Mouse (Mus musculus): Measurements from ENCODE around the gene Aqp12. TPM values are rescaled to one million over a fixed set of nuclear protein-coding genes. Genes with fewer than 3 reads are reported as not detected.

Aqp12 gene
- polyA plus RNA-seq, 1 experiment from 2014 or later = not detected

GRCm38 (mm10) chr1:93009196-93009595 lies 3.1 kb downstream of the Aqp12 start:
- H3K4me3 ChIP-seq (ENCODE audit: low read depth, low read length) = no peak overlapping the region
- no peak for ATAC-seq (replicated peaks; ENCODE audit: low FRiP score)
- no peak for DNase-seq (ENCODE audit: low spot score)
- no peak overlapping the region for H3K4me2 ChIP-seq (ENCODE audit: low read depth, low read length, severe bottlenecking)
- WGBS = 78% methylated on average over 4 of the region's 4 CpGs
- no peaks in the 10 kb centered on the region for H3K27me3 ChIP-seq (ENCODE audit: control insufficient read depth, insufficient read depth, low read length)
- no peak overlapping the region for H3K27ac ChIP-seq (ENCODE audit: low read depth, low read length)
- no peak overlapping the region for H3K9ac ChIP-seq (ENCODE audit: low read length)
- no peaks in the 10 kb centered on the region for H3K4me1 ChIP-seq (replicated peaks; ENCODE audit: control insufficient read depth, insufficient read depth, low read length)
- no peaks in the 10 kb centered on the region for H3K9me3 ChIP-seq (ENCODE audit: control insufficient read depth, low read length)
- no peaks in the 10 kb centered on the region for H3K36me3 ChIP-seq (ENCODE audit: control insufficient read depth, insufficient read depth, low read length)

GRCm38 (mm10) chr1:93010731-93011130 lies 4.6 kb downstream of the Aqp12 start:
- Histone ChIP-seq H3K36me3 (ENCODE audit: control insufficient read depth, insufficient read depth, low read length) (no peaks in the 10 kb centered on the region), H3K4me3 (ENCODE audit: low read depth, low read length) (no peak overlapping the region), H3K4me2 (ENCODE audit: low read depth, low read length, severe bottlenecking) (no peak overlapping the region), H3K9ac (ENCODE audit: low read length) (no peak overlapping the region), H3K9me3 (ENCODE audit: control insufficient read depth, low read length) (no peaks in the 10 kb centered on the region), H3K4me1 (replicated peaks; ENCODE audit: control insufficient read depth, insufficient read depth, low read length) (no peaks in the 10 kb centered on the region), H3K27me3 (ENCODE audit: control insufficient read depth, insufficient read depth, low read length) (no peaks in the 10 kb centered on the region), H3K27ac (ENCODE audit: low read depth, low read length) (no peak overlapping the region)
- 42% methylated on average over 3 of the region's 3 CpGs for WGBS
- DNase-seq (ENCODE audit: low spot score) (peak; percentile 65), ATAC-seq (replicated peaks; ENCODE audit: low FRiP score) (0 out of 2 replicates have a peak, but pooled peaks have one; percentile 28)

GRCm38 (mm10) chr1:93012103-93012585 lies 6.0 kb downstream of the Aqp12 start:
- no peaks in the 10 kb centered on the region for H3K9me3 ChIP-seq (ENCODE audit: control insufficient read depth, low read length)
- no peaks in the 10 kb centered on the region for H3K27me3 ChIP-seq (ENCODE audit: control insufficient read depth, insufficient read depth, low read length)
- H3K36me3 ChIP-seq (ENCODE audit: control insufficient read depth, insufficient read depth, low read length) = no peaks in the 10 kb centered on the region
- ATAC-seq (replicated peaks; ENCODE audit: low FRiP score) (no peak), DNase-seq (ENCODE audit: low spot score) (no peak)
- H3K27ac ChIP-seq (ENCODE audit: low read depth, low read length) = no peak overlapping the region
- no peak overlapping the region for H3K9ac ChIP-seq (ENCODE audit: low read length)
- WGBS = 80% methylated on average over 7 of the region's 7 CpGs
- no peaks in the 10 kb centered on the region for H3K4me1 ChIP-seq (replicated peaks; ENCODE audit: control insufficient read depth, insufficient read depth, low read length)
- H3K4me2 ChIP-seq (ENCODE audit: low read depth, low read length, severe bottlenecking) = no peak overlapping the region
- H3K4me3 ChIP-seq (ENCODE audit: low read depth, low read length) = no peak overlapping the region

- no peak overlapping the region for H3K27ac ChIP-seq (ENCODE audit: low read depth, low read length)
- H3K9me3 ChIP-seq (ENCODE audit: control insufficient read depth, low read length) = no peaks in the 10 kb centered on the region
- no peak for ATAC-seq (replicated peaks; ENCODE audit: low FRiP score)
- no peak overlapping the region for H3K4me2 ChIP-seq (ENCODE audit: low read depth, low read length, severe bottlenecking)
- H3K27me3 ChIP-seq (ENCODE audit: control insufficient read depth, insufficient read depth, low read length) = no peaks in the 10 kb centered on the region
- no peak overlapping the region for H3K4me3 ChIP-seq (ENCODE audit: low read depth, low read length)
- no peak overlapping the region for H3K9ac ChIP-seq (ENCODE audit: low read length)
- DNase-seq (ENCODE audit: low spot score) = no peak
- no peaks in the 10 kb centered on the region; the same call in 1 of the 2 replicates for H3K36me3 ChIP-seq (ENCODE audit: control insufficient read depth, insufficient read depth, low read length)
- WGBS = 89% methylated on average over 4 of the region's 4 CpGs
- H3K4me1 ChIP-seq (replicated peaks; ENCODE audit: control insufficient read depth, insufficient read depth, low read length) = no peaks in the 10 kb centered on the region
Measured at GRCm38 (mm10) chr1:93013367-93013766, 7.2 kb downstream of the Aqp12 start.

- ATAC-seq (replicated peaks; ENCODE audit: low FRiP score) (peak; percentile 58), DNase-seq (ENCODE audit: low spot score) (peak; percentile 86)
- Histone ChIP-seq H3K27ac (ENCODE audit: low read depth, low read length) (no peak overlapping the region), H3K4me2 (ENCODE audit: low read depth, low read length, severe bottlenecking) (no peak overlapping the region), H3K9me3 (ENCODE audit: control insufficient read depth, low read length) (no peaks in the 10 kb centered on the region), H3K4me3 (ENCODE audit: low read depth, low read length) (no peak overlapping the region), H3K27me3 (ENCODE audit: control insufficient read depth, insufficient read depth, low read length) (no peaks in the 10 kb centered on the region), H3K9ac (ENCODE audit: low read length) (no peak overlapping the region), H3K36me3 (ENCODE audit: control insufficient read depth, insufficient read depth, low read length) (no peaks in the 10 kb centered on the region; the same call in 1 of the 2 replicates), H3K4me1 (replicated peaks; ENCODE audit: control insufficient read depth, insufficient read depth, low read length) (no peaks in the 10 kb centered on the region)
Measured at GRCm38 (mm10) chr1:93014460-93014859, 8.3 kb downstream of the Aqp12 start.

GRCm38 (mm10) chr1:93015136-93015535 lies 9.0 kb downstream of the Aqp12 start:
- no peak for DNase-seq (ENCODE audit: low spot score)
- H3K27ac ChIP-seq (ENCODE audit: low read depth, low read length) = no peak overlapping the region
- H3K9ac ChIP-seq (ENCODE audit: low read length) = no peak overlapping the region
- no peaks in the 10 kb centered on the region for H3K9me3 ChIP-seq (ENCODE audit: control insufficient read depth, low read length)
- no peaks in the 10 kb centered on the region for H3K27me3 ChIP-seq (ENCODE audit: control insufficient read depth, insufficient read depth, low read length)
- H3K4me3 ChIP-seq (ENCODE audit: low read depth, low read length) = no peak overlapping the region
- H3K4me1 ChIP-seq (replicated peaks; ENCODE audit: control insufficient read depth, insufficient read depth, low read length) = no peaks in the 10 kb centered on the region
- 55% methylated on average over 2 of the region's 2 CpGs for WGBS
- H3K36me3 ChIP-seq (ENCODE audit: control insufficient read depth, insufficient read depth, low read length) = no peaks in the 10 kb centered on the region; the same call in 1 of the 2 replicates
- ATAC-seq (replicated peaks; ENCODE audit: low FRiP score) = no peak
- no peak overlapping the region for H3K4me2 ChIP-seq (ENCODE audit: low read depth, low read length, severe bottlenecking)

- Histone ChIP-seq H3K27me3 (ENCODE audit: control insufficient read depth, insufficient read depth, low read length) (no peaks in the 10 kb centered on the region), H3K9ac (ENCODE audit: low read length) (no peak overlapping the region), H3K4me2 (ENCODE audit: low read depth, low read length, severe bottlenecking) (no peak overlapping the region), H3K36me3 (ENCODE audit: control insufficient read depth, insufficient read depth, low read length) (peaks cover 3% of the 10 kb centered on the region; the same call in 1 of the 2 replicates), H3K27ac (ENCODE audit: low read depth, low read length) (no peak overlapping the region), H3K4me3 (ENCODE audit: low read depth, low read length) (no peak overlapping the region), H3K9me3 (ENCODE audit: control insufficient read depth, low read length) (no peaks in the 10 kb centered on the region), H3K4me1 (replicated peaks; ENCODE audit: control insufficient read depth, insufficient read depth, low read length) (no peaks in the 10 kb centered on the region)
- 89% methylated on average over 10 of the region's 10 CpGs for WGBS
- ATAC-seq (replicated peaks; ENCODE audit: low FRiP score) (no peak), DNase-seq (ENCODE audit: low spot score) (no peak)
Measured at GRCm38 (mm10) chr1:93018716-93019115, 12.6 kb downstream of the Aqp12 start.

- Histone ChIP-seq H3K27me3 (ENCODE audit: control insufficient read depth, insufficient read depth, low read length) (no peaks in the 10 kb centered on the region), H3K36me3 (ENCODE audit: control insufficient read depth, insufficient read depth, low read length) (peaks cover 3% of the 10 kb centered on the region; the same call in 1 of the 2 replicates), H3K4me1 (replicated peaks; ENCODE audit: control insufficient read depth, insufficient read depth, low read length) (no peaks in the 10 kb centered on the region), H3K27ac (ENCODE audit: low read depth, low read length) (no peak overlapping the region), H3K9me3 (ENCODE audit: control insufficient read depth, low read length) (no peaks in the 10 kb centered on the region), H3K4me2 (ENCODE audit: low read depth, low read length, severe bottlenecking) (no peak overlapping the region), H3K9ac (ENCODE audit: low read length) (no peak overlapping the region), H3K4me3 (ENCODE audit: low read depth, low read length) (no peak overlapping the region)
- no peak for DNase-seq (ENCODE audit: low spot score)
- WGBS = 88% methylated on average over 4 of the region's 4 CpGs
- no peak for ATAC-seq (replicated peaks; ENCODE audit: low FRiP score)
Measured at GRCm38 (mm10) chr1:93020602-93021001, 14.5 kb downstream of the Aqp12 start.

- no peak overlapping the region for H3K4me2 ChIP-seq (ENCODE audit: low read depth, low read length, severe bottlenecking)
- no peaks in the 10 kb centered on the region for H3K4me1 ChIP-seq (replicated peaks; ENCODE audit: control insufficient read depth, insufficient read depth, low read length)
- no peak overlapping the region for H3K27ac ChIP-seq (ENCODE audit: low read depth, low read length)
- H3K9me3 ChIP-seq (ENCODE audit: control insufficient read depth, low read length) = no peaks in the 10 kb centered on the region
- DNase-seq (ENCODE audit: low spot score) (no peak), ATAC-seq (replicated peaks; ENCODE audit: low FRiP score) (no peak)
- peaks cover under 1% of the 10 kb centered on the region; the same call in 1 of the 2 replicates for H3K36me3 ChIP-seq (ENCODE audit: control insufficient read depth, insufficient read depth, low read length)
- no peaks in the 10 kb centered on the region for H3K27me3 ChIP-seq (ENCODE audit: control insufficient read depth, insufficient read depth, low read length)
- H3K9ac ChIP-seq (ENCODE audit: low read length) = no peak overlapping the region
- H3K4me3 ChIP-seq (ENCODE audit: low read depth, low read length) = no peak overlapping the region
- 87% methylated on average over 8 of the region's 8 CpGs for WGBS
Measured at GRCm38 (mm10) chr1:93026600-93026999, 20.5 kb downstream of the Aqp12 start.

Measured in forebrain, embryonic 11.5 days (tissue).